Mouse (Mus musculus) MEL (cell line): ENCODE measurements around the gene Hc.

Experiments
- BHLHE40 ChIP-seq: IDR thresholded peaks from 2 replicates; pipeline ENCODE4 v1.6.1; 2012; ENCODE audit warnings: low read depth, mild to moderate bottlenecking, inconsistent platforms, low read length, improper control_type of control experiment, borderline replicate concordance
- CHD2 ChIP-seq: IDR thresholded peaks from 2 replicates; pipeline ENCODE4 v1.6.1; 2011; ENCODE audit warnings: low read length, improper control_type of control experiment
- CTCF ChIP-seq, 3 experiments: IDR thresholded peaks in 2 of 3; conservative IDR thresholded peaks in 1 of 3; 2 replicates each; pipeline ENCODE4 v1.5.1; 2011 to 2012; ENCODE audit warnings: low read length in 3 of 3, low read depth in 2 of 3, mild to moderate bottlenecking in 2 of 3, improper control_type of control experiment in 1 of 3, inconsistent platforms in 1 of 3, mixed read lengths in 1 of 3, moderate library complexity in 1 of 3; ENCODE audit not compliant: control insufficient read depth in 1 of 3, insufficient read depth in 1 of 3, poor library complexity in 1 of 3, severe bottlenecking in 1 of 3
- EP300 ChIP-seq, 2 experiments: IDR thresholded peaks; 2 replicates each; pipeline ENCODE4 v1.6.1; 2011; ENCODE audit warnings: improper control_type of control experiment in 2 of 2, low read length in 2 of 2, low read depth in 1 of 2, mild to moderate bottlenecking in 1 of 2
- GABPA ChIP-seq: IDR thresholded peaks from 2 replicates; pipeline ENCODE4 v1.6.1; 2012; ENCODE audit warnings: low read depth, mild to moderate bottlenecking, inconsistent platforms, low read length, improper control_type of control experiment, moderate library complexity
- MEF2A ChIP-seq: IDR thresholded peaks from 2 replicates; pipeline ENCODE4 v1.6.1; 2014; ENCODE audit warnings: low read depth, mild to moderate bottlenecking, inconsistent platforms, low read length, improper control_type of control experiment; ENCODE audit not compliant: poor library complexity, insufficient replicate concordance, severe bottlenecking; ENCODE audit errors: extremely low read depth
- NELFE ChIP-seq: IDR thresholded peaks from 2 replicates; pipeline ENCODE4 v1.6.1; 2011; ENCODE audit warnings: low read depth, low read length, improper control_type of control experiment
- NRF1 ChIP-seq: IDR thresholded peaks from 2 replicates; pipeline ENCODE4 v1.6.1; 2014; ENCODE audit warnings: low read depth, mild to moderate bottlenecking, inconsistent platforms, low read length, improper control_type of control experiment, moderate library complexity; ENCODE audit not compliant: poor library complexity, insufficient read depth, severe bottlenecking
- POLR2A ChIP-seq, 2 experiments: IDR thresholded peaks; 2 replicates each; pipeline ENCODE4 v1.6.1; 2011 to 2012; ENCODE audit warnings: low read length in 2 of 2, mild to moderate bottlenecking in 2 of 2, control low read depth in 1 of 2, improper control_type of control experiment in 1 of 2, low read depth in 1 of 2, moderate library complexity in 1 of 2; ENCODE audit not compliant: control insufficient read depth in 1 of 2, insufficient read depth in 1 of 2, poor library complexity in 1 of 2
- POLR2AphosphoS2 ChIP-seq: IDR thresholded peaks from 2 replicates; pipeline ENCODE4 v1.6.1; 2011; ENCODE audit warnings: low read length, improper control_type of control experiment
- RCOR1 ChIP-seq: IDR thresholded peaks from 2 replicates; pipeline ENCODE4 v1.6.1; 2012; ENCODE audit warnings: low read depth, mild to moderate bottlenecking, inconsistent platforms, low read length, improper control_type of control experiment
- SIN3A ChIP-seq: IDR thresholded peaks from 2 replicates; pipeline ENCODE4 v1.6.1; 2012; ENCODE audit warnings: low read length, improper control_type of control experiment, inconsistent platforms
- TBP ChIP-seq: IDR thresholded peaks from 2 replicates; pipeline ENCODE4 v1.8.0; 2011; ENCODE audit warnings: low read depth, low read length, improper control_type of control experiment
- USF1 ChIP-seq: IDR thresholded peaks from 2 replicates; pipeline ENCODE4 v1.6.1; 2014; ENCODE audit warnings: low read depth, mild to moderate bottlenecking, inconsistent platforms, low read length, improper control_type of control experiment, moderate library complexity

DNA sequence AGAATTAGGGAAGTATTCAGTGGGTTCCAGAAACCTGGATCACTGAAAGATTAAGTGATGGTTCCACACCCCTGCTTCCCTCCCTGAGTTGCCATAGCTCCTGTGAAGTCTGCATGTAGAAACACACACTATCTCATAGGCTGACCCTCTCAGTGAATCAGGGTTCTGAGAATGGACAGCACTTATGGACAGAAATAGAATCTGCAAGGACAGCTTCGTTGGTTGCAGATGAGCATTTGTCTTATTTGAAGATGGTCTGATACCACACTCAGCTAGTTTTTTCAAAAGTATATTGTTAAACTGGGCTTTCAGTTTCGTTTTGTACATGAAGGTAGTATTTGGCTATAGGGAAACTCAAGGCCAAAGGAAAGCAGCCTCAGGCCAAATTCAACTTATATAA lies 49.3 kb upstream of the Hc start:
- TF ChIP-seq USF1, result no peak
- no peak for TF ChIP-seq POLR2A (IDR thresholded peaks at IDR 0.05; ENCODE audit: control insufficient read depth in 1 of 2, insufficient read depth in 1 of 2, low read depth in 1 of 2, low read length in 2 of 2, poor library complexity in 1 of 2)
- TF ChIP-seq CTCF (IDR thresholded peaks at IDR 0.05 in 2 of 3, conservative IDR thresholded peaks at IDR 0.05 in 1 of 3; ENCODE audit: control insufficient read depth in 1 of 3, insufficient read depth in 1 of 3, low read depth in 2 of 3, low read length in 3 of 3, poor library complexity in 1 of 3, severe bottlenecking in 1 of 3), result no peak
- TF ChIP-seq BHLHE40, result no peak
- TF ChIP-seq NELFE, result no peak
- TF ChIP-seq GABPA, result no peak
- no peak for TF ChIP-seq MEF2A
- TF ChIP-seq SIN3A, result no peak
- no peak for TF ChIP-seq CHD2
- no peak for TF ChIP-seq RCOR1
- TF ChIP-seq EP300 (IDR thresholded peaks at IDR 0.05; ENCODE audit: low read depth in 1 of 2, low read length in 2 of 2), result no peak
- no peak for TF ChIP-seq POLR2AphosphoS2
- no peak for TF ChIP-seq TBP
- no peak for TF ChIP-seq NRF1
